Mouse (Mus musculus) neural tube, embryonic 13.5 days (tissue): ENCODE results near the gene Arhgef2. TPM values are rescaled to one million over a fixed set of nuclear protein-coding genes. Genes with fewer than 3 reads are reported as not detected.

Experiments used
- polyA plus RNA-seq: library from polyadenylated mRNA; unstranded; fragments of >200 nt; fragmentation: Nextera tagmentation; extraction: Ambion mirVana; gene quantifications from 2 replicates; pipeline ENCODE4 v1.2.1, GENCODE M21; 2015

The Arhgef2 gene
- polyA plus RNA-seq, 1 experiment from 2014 or later = 157 TPM

Other genes starting within 250 kb of the Arhgef2 start
- 3.4 and 5.3 TPM in 2 replicates for gene Paqr6, start 241.4 kb upstream of the Arhgef2 start, polyA plus RNA-seq
- gene Bglap3, start 233.2 kb upstream of the Arhgef2 start, polyA plus RNA-seq = not detected in 2 replicates
- gene Bglap2, start 227.3 kb upstream of the Arhgef2 start, polyA plus RNA-seq = not detected in 2 replicates
- gene Bglap, start 221.5 kb upstream of the Arhgef2 start, polyA plus RNA-seq = not detected in 2 replicates
- 31.6 and 33.5 TPM in 2 replicates for gene Pmf1, start 195.6 kb upstream of the Arhgef2 start, polyA plus RNA-seq
- 30.4 and 31.1 TPM in 2 replicates for gene Slc25a44, start 180.8 kb upstream of the Arhgef2 start, polyA plus RNA-seq
- gene Sema4a, start 144.8 kb upstream of the Arhgef2 start, polyA plus RNA-seq = 19.7 and 21.8 TPM in 2 replicates
- 41.9 and 45.3 TPM in 2 replicates for gene Lmna, start 96.0 kb upstream of the Arhgef2 start, polyA plus RNA-seq
- 32.5 and 33.7 TPM in 2 replicates for gene Mex3a, start 73.6 kb upstream of the Arhgef2 start, polyA plus RNA-seq
- gene Rab25, start 57.7 kb upstream of the Arhgef2 start, polyA plus RNA-seq = not detected in 2 replicates
- 161 and 170 TPM in 2 replicates for gene Lamtor2, start 52.9 kb upstream of the Arhgef2 start, polyA plus RNA-seq
- 38.4 and 40.6 TPM in 2 replicates for gene Ubqln4, start 52.2 kb upstream of the Arhgef2 start, polyA plus RNA-seq
- 157 and 164 TPM in 2 replicates for gene Ssr2, start 30.1 kb upstream of the Arhgef2 start, polyA plus RNA-seq
- gene Rxfp4, start 47.2 kb downstream of the Arhgef2 start, polyA plus RNA-seq = not detected in 2 replicates
- 95.0 and 104 TPM in 2 replicates for gene Khdc4, start 79.8 kb downstream of the Arhgef2 start, polyA plus RNA-seq
- 60.7 and 65.0 TPM in 2 replicates for gene Rit1, start 110.9 kb downstream of the Arhgef2 start, polyA plus RNA-seq
- 234 and 259 TPM in 2 replicates for gene Syt11, start 169.2 kb downstream of the Arhgef2 start, polyA plus RNA-seq
- gene Gon4l, start 229.3 kb downstream of the Arhgef2 start, polyA plus RNA-seq = 11.5 and 12.3 TPM in 2 replicates